Mouse (Mus musculus) megakaryocyte, embryonic 14.5 days (primary cell): ENCODE measurements around the gene Acy3.

Experiments
- FLI1 ChIP-seq: IDR thresholded peaks from 2 replicates; pipeline ENCODE4 v1.6.1; 2012; ENCODE audit warnings: low read length, inconsistent platforms, mixed read lengths
- GATA1 ChIP-seq: IDR thresholded peaks from 3 replicates; pipeline ENCODE4 v1.6.1; 2012; ENCODE audit warnings: mixed read lengths, low read length, inconsistent platforms, borderline replicate concordance

DNA sequence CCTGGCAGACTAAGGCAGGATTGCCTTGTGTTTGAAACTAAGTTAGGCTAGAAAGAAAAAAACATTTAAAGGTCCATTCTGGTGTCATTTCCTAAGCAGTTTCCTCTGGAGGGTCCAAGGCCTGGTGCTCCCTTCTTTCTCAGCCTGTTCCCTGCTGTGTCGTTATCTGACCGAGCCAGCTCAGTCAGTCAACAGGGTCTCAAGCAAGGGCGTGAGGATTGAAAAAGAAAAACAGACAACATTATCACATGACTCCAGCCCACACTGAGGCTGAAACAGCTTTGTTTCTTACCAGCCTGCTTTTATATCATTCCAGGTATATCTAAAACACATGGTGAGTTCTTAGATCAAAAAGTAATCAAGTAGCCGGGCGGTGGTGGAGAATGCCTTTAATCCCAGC is 29.3 kb downstream of the Acy3 start:
- TF ChIP-seq GATA1 = no peak
- no peak for TF ChIP-seq FLI1
